Mouse (Mus musculus): ENCODE results near the gene Cox7b.

DNA sequence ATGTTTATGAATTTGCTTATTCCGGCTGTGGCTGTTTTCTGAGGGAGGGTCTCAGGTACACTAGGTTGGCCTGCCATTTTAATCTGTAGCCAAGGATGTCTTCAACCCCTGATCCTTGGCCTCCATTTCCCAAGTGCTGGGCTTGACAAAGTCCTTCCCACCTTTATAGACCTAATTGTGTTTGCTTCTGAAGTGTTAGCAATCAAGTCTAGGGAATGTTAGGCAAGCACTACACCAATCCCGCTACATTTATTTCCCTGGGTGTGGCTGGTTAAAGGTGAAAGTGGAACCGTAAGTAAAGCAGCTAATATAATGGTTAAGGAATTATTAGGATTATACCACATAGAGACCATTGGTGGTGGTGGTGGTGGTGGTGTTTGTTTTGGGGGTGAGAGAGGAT, 1.6 kb downstream of the Cox7b start:
- TF ChIP-seq POLR2A (IDR thresholded peaks at IDR 0.05; ENCODE audit: insufficient read depth, low read depth, low read length) (no peak), CTCF (IDR thresholded peaks at IDR 0.05; ENCODE audit: insufficient read depth, low read depth, low read length) (no peak)

Data from olfactory bulb, adult 2 months (tissue).